Mouse (Mus musculus) MEL (cell line): ENCODE data around the gene Map2k5. TPM values are rescaled to one million over a fixed set of nuclear protein-coding genes. Genes with fewer than 3 reads are reported as not detected.

Source experiments
- DNase-seq: peaks from one replicate; pipeline ENCODE4 v3.0.0; 2011; ENCODE audit warnings: low read depth, low spot score
- H3K27ac ChIP-seq: 2 replicates; pipeline ENCODE4 v1.5.1; 2012; ENCODE audit warnings: low read depth, mild to moderate bottlenecking, control low read depth, low read length, moderate library complexity; ENCODE audit not compliant: control insufficient read depth
- H3K27me3 ChIP-seq, 2 experiments: fragments of 150-350 bp in 1 of 2; sonication (generic) in 1 of 2; 2 replicates each; pipeline ENCODE4 v1.6.1; 2012; ENCODE audit warnings: low read length in 2 of 2, mild to moderate bottlenecking in 2 of 2, improper control_type of control experiment in 1 of 2, moderate library complexity in 1 of 2; ENCODE audit not compliant: insufficient read depth in 2 of 2, control insufficient read depth in 1 of 2
- H3K36me3 ChIP-seq, 2 experiments: 2 replicates each; pipeline ENCODE4 v1.6.1; 2012 to 2014; ENCODE audit warnings: low read length in 2 of 2, improper control_type of control experiment in 1 of 2, inconsistent platforms in 1 of 2, mild to moderate bottlenecking in 1 of 2; ENCODE audit not compliant: insufficient read depth in 2 of 2, control insufficient read depth in 1 of 2
- H3K4me1 ChIP-seq, 2 experiments: fragments of 150-350 bp in 1 of 2; sonication (generic) in 1 of 2; 2 replicates each; pipeline ENCODE4 v1.6.1; 2012; ENCODE audit warnings: low read length in 2 of 2, improper control_type of control experiment in 1 of 2, mild to moderate bottlenecking in 1 of 2; ENCODE audit not compliant: insufficient read depth in 2 of 2, control insufficient read depth in 1 of 2
- H3K4me3 ChIP-seq, 2 experiments: fragments of 150-350 bp in 1 of 2; sonication (generic) in 1 of 2; 2 replicates each; pipeline ENCODE4 v1.5.1; 2012; ENCODE audit warnings: low read depth in 2 of 2, low read length in 2 of 2, mild to moderate bottlenecking in 2 of 2, moderate library complexity in 2 of 2, control low read depth in 1 of 2, improper control_type of control experiment in 1 of 2; ENCODE audit not compliant: control insufficient read depth in 1 of 2, insufficient read depth in 1 of 2
- H3K79me2 ChIP-seq: 2 replicates; pipeline ENCODE4 v1.6.1; 2012; ENCODE audit warnings: mild to moderate bottlenecking, low read length, moderate library complexity; ENCODE audit not compliant: control insufficient read depth, poor library complexity, insufficient read depth
- H3K9ac ChIP-seq: 2 replicates; pipeline ENCODE4 v1.6.1; 2012; ENCODE audit warnings: low read depth, mild to moderate bottlenecking, control low read depth, low read length, moderate library complexity; ENCODE audit not compliant: control insufficient read depth, poor library complexity, severe bottlenecking
- H3K9me3 ChIP-seq: fragments of 150-350 bp; sonication (generic); replicated peaks from 2 replicates; pipeline ENCODE4 v1.6.1; 2012; ENCODE audit warnings: mild to moderate bottlenecking, low read length, improper control_type of control experiment, moderate library complexity; ENCODE audit not compliant: insufficient read depth
- CHD1 ChIP-seq: IDR thresholded peaks from 2 replicates; pipeline ENCODE4 v1.6.1; 2012; ENCODE audit warnings: low read depth, mild to moderate bottlenecking, inconsistent platforms, low read length, improper control_type of control experiment
- CHD2 ChIP-seq: IDR thresholded peaks from 2 replicates; pipeline ENCODE4 v1.6.1; 2011; ENCODE audit warnings: low read length, improper control_type of control experiment
- E2F4 ChIP-seq: IDR thresholded peaks from 2 replicates; pipeline ENCODE4 v1.6.1; 2011; ENCODE audit warnings: low read depth, low read length, improper control_type of control experiment, borderline replicate concordance
- GABPA ChIP-seq: IDR thresholded peaks from 2 replicates; pipeline ENCODE4 v1.6.1; 2012; ENCODE audit warnings: low read depth, mild to moderate bottlenecking, inconsistent platforms, low read length, improper control_type of control experiment, moderate library complexity
- JUND ChIP-seq: IDR thresholded peaks from 2 replicates; pipeline ENCODE4 v1.6.1; 2011; ENCODE audit warnings: low read depth, mild to moderate bottlenecking, improper control_type of control experiment, low read length
- KAT2A ChIP-seq: conservative IDR thresholded peaks from 2 replicates; pipeline ENCODE4 v1.6.1; 2012; ENCODE audit warnings: low read depth, low read length, improper control_type of control experiment, inconsistent platforms
- MAFK ChIP-seq: IDR thresholded peaks from 2 replicates; pipeline ENCODE4 v1.6.1; 2011; ENCODE audit warnings: low read depth, mild to moderate bottlenecking, low read length, improper control_type of control experiment, borderline replicate concordance
- MAZ ChIP-seq: IDR thresholded peaks from 2 replicates; pipeline ENCODE4 v1.6.1; 2012; ENCODE audit warnings: low read depth, mild to moderate bottlenecking, inconsistent platforms, low read length, improper control_type of control experiment
- MEF2A ChIP-seq: IDR thresholded peaks from 2 replicates; pipeline ENCODE4 v1.6.1; 2014; ENCODE audit warnings: low read depth, mild to moderate bottlenecking, inconsistent platforms, low read length, improper control_type of control experiment; ENCODE audit not compliant: poor library complexity, insufficient replicate concordance, severe bottlenecking; ENCODE audit errors: extremely low read depth
- MXI1 ChIP-seq: IDR thresholded peaks from 2 replicates; pipeline ENCODE4 v1.6.1; 2011; ENCODE audit warnings: mild to moderate bottlenecking, low read depth, low read length, improper control_type of control experiment
- MYB ChIP-seq: IDR thresholded peaks from 2 replicates; pipeline ENCODE4 v1.6.1; 2011; ENCODE audit warnings: mild to moderate bottlenecking, low read depth, low read length, improper control_type of control experiment
- MYC ChIP-seq: IDR thresholded peaks from 2 replicates; pipeline ENCODE4 v1.6.1; 2011; ENCODE audit warnings: low read depth, mild to moderate bottlenecking, low read length, improper control_type of control experiment, moderate library complexity
- NELFE ChIP-seq: IDR thresholded peaks from 2 replicates; pipeline ENCODE4 v1.6.1; 2011; ENCODE audit warnings: low read depth, low read length, improper control_type of control experiment
- NRF1 ChIP-seq: IDR thresholded peaks from 2 replicates; pipeline ENCODE4 v1.6.1; 2014; ENCODE audit warnings: low read depth, mild to moderate bottlenecking, inconsistent platforms, low read length, improper control_type of control experiment, moderate library complexity; ENCODE audit not compliant: poor library complexity, insufficient read depth, severe bottlenecking
- POLR2A ChIP-seq, 2 experiments: IDR thresholded peaks; 2 replicates each; pipeline ENCODE4 v1.6.1; 2011 to 2012; ENCODE audit warnings: low read length in 2 of 2, mild to moderate bottlenecking in 2 of 2, control low read depth in 1 of 2, improper control_type of control experiment in 1 of 2, low read depth in 1 of 2, moderate library complexity in 1 of 2; ENCODE audit not compliant: control insufficient read depth in 1 of 2, insufficient read depth in 1 of 2, poor library complexity in 1 of 2
- POLR2AphosphoS2 ChIP-seq: IDR thresholded peaks from 2 replicates; pipeline ENCODE4 v1.6.1; 2011; ENCODE audit warnings: low read length, improper control_type of control experiment
- RAD21 ChIP-seq: IDR thresholded peaks from 2 replicates; pipeline ENCODE4 v1.6.1; 2011; ENCODE audit warnings: mild to moderate bottlenecking, low read depth, low read length, improper control_type of control experiment
- RCOR1 ChIP-seq: IDR thresholded peaks from 2 replicates; pipeline ENCODE4 v1.6.1; 2012; ENCODE audit warnings: low read depth, mild to moderate bottlenecking, inconsistent platforms, low read length, improper control_type of control experiment
- SIN3A ChIP-seq: IDR thresholded peaks from 2 replicates; pipeline ENCODE4 v1.6.1; 2012; ENCODE audit warnings: low read length, improper control_type of control experiment, inconsistent platforms
- SMC3 ChIP-seq: IDR thresholded peaks from 2 replicates; pipeline ENCODE4 v1.6.1; 2011; ENCODE audit warnings: low read depth, low read length, improper control_type of control experiment
- TAL1 ChIP-seq: IDR thresholded peaks from 2 replicates; pipeline ENCODE4 v1.6.1; 2012; ENCODE audit warnings: mild to moderate bottlenecking, inconsistent platforms, low read length, moderate library complexity, mixed read lengths
- TBP ChIP-seq: IDR thresholded peaks from 2 replicates; pipeline ENCODE4 v1.8.0; 2011; ENCODE audit warnings: low read depth, low read length, improper control_type of control experiment
- UBTF ChIP-seq: IDR thresholded peaks from 2 replicates; pipeline ENCODE4 v1.6.1; 2012; ENCODE audit warnings: low read depth, mild to moderate bottlenecking, inconsistent platforms, low read length, improper control_type of control experiment, moderate library complexity, borderline replicate concordance; ENCODE audit not compliant: insufficient read depth
- USF1 ChIP-seq: IDR thresholded peaks from 2 replicates; pipeline ENCODE4 v1.6.1; 2014; ENCODE audit warnings: low read depth, mild to moderate bottlenecking, inconsistent platforms, low read length, improper control_type of control experiment, moderate library complexity
- USF2 ChIP-seq, 2 experiments: IDR thresholded peaks; 2 replicates each; pipeline ENCODE4 v1.6.1; 2011 to 2012; ENCODE audit warnings: improper control_type of control experiment in 2 of 2, low read length in 2 of 2, borderline replicate concordance in 1 of 2, inconsistent platforms in 1 of 2, low read depth in 1 of 2, mild to moderate bottlenecking in 1 of 2; ENCODE audit not compliant: insufficient read depth in 1 of 2
- ZC3H11A ChIP-seq: IDR thresholded peaks from 2 replicates; pipeline ENCODE4 v1.6.1; 2012; ENCODE audit warnings: low read depth, mild to moderate bottlenecking, inconsistent platforms, low read length, improper control_type of control experiment
- ZKSCAN1 ChIP-seq: IDR thresholded peaks from 2 replicates; pipeline ENCODE4 v1.6.1; 2012; ENCODE audit warnings: low read depth, mild to moderate bottlenecking, inconsistent platforms, low read length, improper control_type of control experiment, moderate library complexity
- polyA plus RNA-seq, 2 experiments: library from polyadenylated mRNA; stranded (reverse) in 1 of 2; unstranded in 1 of 2; fragments of >175 nt in 1 of 2; fragments of >200 nt in 1 of 2; gene quantifications; 2 replicates each; pipeline versions ENCODE4 v1.2.1 to v1.2.4; 2012; ENCODE audit warnings: low replicate concordance in 2 of 2, low read depth in 1 of 2; ENCODE audit not compliant: insufficient read length in 2 of 2, insufficient read depth in 1 of 2, missing spikeins in 1 of 2
- total RNA-seq: library from RNA; depleted of rRNA; stranded (reverse); fragments of 300-350 nt; gene quantifications from 2 replicates; pipeline ENCODE4 v1.2.3, GENCODE M21; 2012

Gene Map2k5
- total and polyA plus RNA-seq, 3 experiments: 9.6 to 29.1 TPM; not detected in 1

DNA sequence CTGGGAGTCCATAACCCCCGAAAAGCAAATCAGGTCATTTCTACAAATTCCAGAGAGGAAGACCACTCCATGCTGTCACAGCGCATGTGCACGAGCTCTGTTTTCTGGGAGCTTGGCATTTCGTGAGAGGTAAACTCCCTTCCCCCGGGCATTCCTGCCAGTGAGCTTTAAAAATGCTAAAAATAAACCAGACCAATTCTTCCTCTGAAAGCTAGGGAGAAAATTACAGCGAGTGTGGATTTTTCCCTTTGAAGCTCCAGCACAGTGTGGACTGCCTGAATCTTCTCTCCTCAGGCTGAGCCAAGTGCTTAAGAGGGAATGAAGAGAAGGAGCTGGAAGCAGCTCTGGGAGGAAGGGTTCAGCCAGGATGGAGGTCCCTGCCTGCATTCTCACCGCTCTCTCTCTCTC is 82.1 kb downstream of the Map2k5 start:
- peaks cover 0 to 3% of the 10 kb centered on the region in 2 experiments; a peak in 2 of 4 replicates for H3K36me3 ChIP-seq
- no peak for DNase-seq
- H3K4me3 ChIP-seq: no peak overlapping the region
- H3K27ac ChIP-seq: no peak overlapping the region
- H3K9me3 ChIP-seq: no peaks in the 10 kb centered on the region
- no peak for TF ChIP-seq POLR2A (IDR thresholded peaks at IDR 0.05; ENCODE audit: control insufficient read depth in 1 of 2, insufficient read depth in 1 of 2, low read depth in 1 of 2, low read length in 2 of 2, poor library complexity in 1 of 2)
- TF ChIP-seq CHD2: no peak
- no peak for TF ChIP-seq KAT2A
- TF ChIP-seq USF2 (IDR thresholded peaks at IDR 0.05; ENCODE audit: borderline replicate concordance in 1 of 2, insufficient read depth in 1 of 2, low read depth in 1 of 2, low read length in 2 of 2): no peak
- TF ChIP-seq MAZ: no peak
- no peak for TF ChIP-seq TAL1
- TF ChIP-seq MEF2A: no peak
- TF ChIP-seq RCOR1: no peak
- TF ChIP-seq JUND: no peak
- no peak for TF ChIP-seq POLR2AphosphoS2
- no peak for TF ChIP-seq GABPA
- TF ChIP-seq MYB: no peak
- no peak for TF ChIP-seq USF1
- TF ChIP-seq RAD21: no peak
- no peak for TF ChIP-seq UBTF
- no peak for TF ChIP-seq CHD1
- TF ChIP-seq ZKSCAN1: no peak
- no peak for TF ChIP-seq MAFK
- no peak for TF ChIP-seq E2F4
- TF ChIP-seq SIN3A: no peak
- H3K4me1 ChIP-seq: no peaks in the 10 kb centered on the region
- H3K9ac ChIP-seq: no peak overlapping the region
- H3K79me2 ChIP-seq: no peaks in the 10 kb centered on the region
- no peaks in the 10 kb centered on the region for H3K27me3 ChIP-seq

DNA sequence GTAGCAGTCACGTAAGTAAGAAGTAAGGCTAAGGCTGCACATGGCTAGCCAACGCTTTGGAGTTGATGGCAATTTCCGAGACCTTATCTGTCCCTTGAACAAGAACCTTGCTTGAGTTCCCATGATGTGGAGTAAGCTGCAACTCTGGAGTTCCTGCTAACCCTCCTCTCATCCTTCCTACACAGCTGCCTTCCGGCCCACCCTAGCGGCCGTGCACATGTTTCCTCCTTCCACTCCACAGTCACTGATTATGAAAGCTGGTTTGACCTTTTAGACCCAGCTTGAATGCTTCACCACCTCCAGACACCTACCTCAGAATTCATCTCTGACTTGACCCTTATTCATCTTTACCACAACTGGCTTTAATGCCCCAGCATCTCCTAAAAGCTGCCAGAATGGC is 82.9 kb downstream of the Map2k5 start:
- no peak for DNase-seq
- H3K79me2 ChIP-seq: no peaks in the 10 kb centered on the region
- H3K27me3 ChIP-seq: no peaks in the 10 kb centered on the region
- H3K4me3 ChIP-seq: no peak overlapping the region
- H3K36me3 ChIP-seq: peaks cover 0 to 3% of the 10 kb centered on the region in 2 experiments; a peak in 2 of 4 replicates
- TF ChIP-seq RAD21: no peak
- TF ChIP-seq NRF1: no peak
- TF ChIP-seq CHD1: no peak
- TF ChIP-seq TBP: no peak
- TF ChIP-seq KAT2A: no peak
- no peak for TF ChIP-seq MXI1
- TF ChIP-seq NELFE: no peak
- no peak for TF ChIP-seq MYC
- TF ChIP-seq SMC3: no peak
- no peak for TF ChIP-seq MAZ
- TF ChIP-seq ZC3H11A: no peak
- TF ChIP-seq MEF2A: no peak
- no peaks in the 10 kb centered on the region for H3K9me3 ChIP-seq
- no peaks in the 10 kb centered on the region for H3K4me1 ChIP-seq
- no peak overlapping the region for H3K9ac ChIP-seq
- H3K27ac ChIP-seq: no peak overlapping the region
